In the genomic region with DNA sequence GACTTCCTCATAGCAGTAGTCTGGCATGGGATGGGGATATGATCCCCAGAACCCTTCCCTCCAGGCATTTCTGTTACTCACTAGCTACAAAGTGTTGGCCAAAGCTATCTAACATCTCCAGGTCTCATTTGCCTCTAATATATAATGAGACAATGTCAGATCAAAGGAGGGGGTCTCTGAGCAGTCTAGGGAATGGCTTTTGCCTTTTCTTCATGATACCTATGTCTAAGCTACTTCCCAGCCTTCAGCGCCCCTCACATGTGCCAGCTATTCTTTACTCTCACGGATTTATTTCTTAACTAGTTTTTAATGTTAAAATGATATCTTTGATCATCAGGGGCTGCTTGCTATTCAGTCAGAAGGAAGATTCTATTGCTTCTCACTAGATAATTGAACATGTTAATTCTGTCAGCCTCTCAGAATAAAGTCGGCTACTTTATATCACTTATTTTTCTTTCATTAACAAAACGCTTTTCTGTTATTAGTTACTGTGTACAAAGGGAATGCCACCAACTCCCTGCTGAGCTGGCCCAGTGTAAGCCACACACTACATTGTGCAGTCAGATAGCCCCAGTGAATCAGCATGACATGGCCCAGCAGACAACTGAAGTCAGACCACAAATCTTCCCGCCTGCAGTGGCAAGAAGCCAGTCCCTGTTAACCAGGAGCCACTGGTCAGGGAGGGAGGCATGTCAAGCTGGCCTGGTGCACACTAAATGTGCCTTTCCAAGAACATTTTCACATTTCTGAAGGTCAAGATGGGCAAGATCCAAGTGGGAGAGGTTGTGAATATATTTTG, we compare ENCODE assay signal across 14 mouse cellular contexts.
DNase-seq lines count a peak whose midpoint lies in the region; ATAC-seq and TF ChIP-seq lines count a peak whose summit lies in the region.
"Had no signal": no experiment of that assay in that cellular context is flagged by ENCODE, and none has a peak within 500 bp of the region (broad histone marks: within the 10 kb centered on the region; RNA-seq: fewer than 3 reads in every experiment).

No protein-coding gene starts in this region.

- no peak overlapping the region for H3K27ac ChIP-seq in lung, postnatal 0 days (ENCODE audit: low read length)
- no peak overlapping the region for H3K27ac ChIP-seq in forebrain, embryonic 13.5 days
- no peak overlapping the region for H3K27ac ChIP-seq in intestine, embryonic 15.5 days
- H3K27ac ChIP-seq: embryonic facial prominence, embryonic 12.5 days; heart, embryonic 15.5 days; liver, embryonic 12.5 days had no signal

- no peak overlapping the region for H3K4me2 ChIP-seq in lung, postnatal 0 days (replicated peaks; ENCODE audit: low read depth, low read length)
- no peak overlapping the region for H3K4me2 ChIP-seq in forebrain, embryonic 13.5 days
- no peak overlapping the region for H3K4me2 ChIP-seq in intestine, embryonic 15.5 days (replicated peaks)
- H3K4me2 ChIP-seq: embryonic facial prominence, embryonic 12.5 days; heart, embryonic 15.5 days; liver, embryonic 12.5 days had no signal

- peak; percentile 22 for DNase-seq in embryo, embryonic 10.5 days (ENCODE audit: low spot score)
- DNase-seq in embryo, embryonic 9.5 days (ENCODE audit: extremely low spot score): no peak
- DNase-seq in lung, postnatal 4 days: peak; percentile 6 to 21
- DNase-seq in lung, postnatal 0 days (ENCODE audit: low spot score): no peak
- peak; percentile 47 for DNase-seq in NIH3T3 (ENCODE audit: low read depth)
- DNase-seq: gastrocnemius, postnatal 14 days had no signal

- H3K9me3 ChIP-seq in lung, postnatal 0 days (ENCODE audit: low read length): no peaks in the 10 kb centered on the region
- no peaks in the 10 kb centered on the region for H3K9me3 ChIP-seq in forebrain, embryonic 13.5 days (replicated peaks)
- H3K9me3 ChIP-seq in intestine, embryonic 15.5 days: no peaks in the 10 kb centered on the region
- H3K9me3 ChIP-seq: embryonic facial prominence, embryonic 12.5 days; heart, embryonic 15.5 days; liver, embryonic 12.5 days; megakaryocyte, embryonic 14.5 days had no signal

- no peaks in the 10 kb centered on the region for H3K4me1 ChIP-seq in lung, postnatal 0 days (ENCODE audit: insufficient read depth, low read depth, low read length)
- no peaks in the 10 kb centered on the region for H3K4me1 ChIP-seq in forebrain, embryonic 13.5 days
- no peaks in the 10 kb centered on the region for H3K4me1 ChIP-seq in intestine, embryonic 15.5 days (replicated peaks)
- H3K4me1 ChIP-seq: embryonic facial prominence, embryonic 12.5 days; heart, embryonic 15.5 days; liver, embryonic 12.5 days had no signal

- no peak for ATAC-seq in lung, postnatal 0 days
- peak; percentile 49 to 64; a peak in 2 of 4 replicates for ATAC-seq in hematopoietic stem cell, adult 5-6 weeks (replicated peaks in 1 of 2; ENCODE audit: insufficient read depth in 1 of 2, low FRiP score in 2 of 2, low TSS enrichment in 1 of 2, low read depth in 1 of 2, poor library complexity in 2 of 2, severe bottlenecking in 2 of 2)
- ATAC-seq in forebrain, embryonic 13.5 days: no peak
- no peak for ATAC-seq in intestine, embryonic 15.5 days
- ATAC-seq: liver, embryonic 12.5 days had no signal

- no peak for TF ChIP-seq CTCF in lung, postnatal 0 days (IDR thresholded peaks at IDR 0.05)

- H3K36me3 ChIP-seq in lung, postnatal 0 days (ENCODE audit: insufficient read depth, low read length): no peaks in the 10 kb centered on the region
- no peaks in the 10 kb centered on the region for H3K36me3 ChIP-seq in forebrain, embryonic 13.5 days (ENCODE audit: poor library complexity, severe bottlenecking)
- no peaks in the 10 kb centered on the region for H3K36me3 ChIP-seq in intestine, embryonic 15.5 days
- H3K36me3 ChIP-seq: embryonic facial prominence, embryonic 12.5 days; heart, embryonic 15.5 days; liver, embryonic 12.5 days had no signal

- WGBS in lung, postnatal 0 days: 72% methylated on average over 5 of the region's 5 CpGs
- 62% methylated on average over 5 of the region's 5 CpGs for WGBS in forebrain, embryonic 13.5 days
- 70% methylated on average over 5 of the region's 5 CpGs for WGBS in intestine, embryonic 15.5 days

- H3K9ac ChIP-seq in lung, postnatal 0 days (replicated peaks; ENCODE audit: low read depth): no peak overlapping the region
- no peak overlapping the region for H3K9ac ChIP-seq in forebrain, embryonic 13.5 days
- H3K9ac ChIP-seq in intestine, embryonic 15.5 days: no peak overlapping the region
- H3K9ac ChIP-seq: embryonic facial prominence, embryonic 12.5 days; heart, embryonic 15.5 days; liver, embryonic 12.5 days had no signal

- no peak for TF ChIP-seq EP300 in lung, postnatal 0 days (IDR thresholded peaks at IDR 0.05)

- H3K4me3 ChIP-seq in lung, postnatal 0 days (ENCODE audit: low read depth, low read length): no peak overlapping the region
- H3K4me3 ChIP-seq in forebrain, embryonic 13.5 days: no peak overlapping the region
- H3K4me3 ChIP-seq in intestine, embryonic 15.5 days (replicated peaks): no peak overlapping the region
- H3K4me3 ChIP-seq: embryonic facial prominence, embryonic 12.5 days; heart, embryonic 15.5 days; liver, embryonic 12.5 days; megakaryocyte, embryonic 14.5 days had no signal

- no peaks in the 10 kb centered on the region for H3K27me3 ChIP-seq in lung, postnatal 0 days (replicated peaks; ENCODE audit: insufficient read depth, low read length)
- H3K27me3 ChIP-seq in forebrain, embryonic 13.5 days: no peaks in the 10 kb centered on the region
- no peaks in the 10 kb centered on the region for H3K27me3 ChIP-seq in intestine, embryonic 15.5 days (replicated peaks)
- H3K27me3 ChIP-seq: CH12.LX; embryonic facial prominence, embryonic 12.5 days; heart, embryonic 15.5 days; liver, embryonic 12.5 days; megakaryocyte, embryonic 14.5 days had no signal

Comparison
In these comparisons a context has a peak if more than half of its experiments do, and no peak if none do; other contexts are left out.
1. DNase-seq: peak in embryo, embryonic 10.5 days (single experiment), lung, postnatal 4 days (2 of 2) and NIH3T3 (single experiment); none in embryo, embryonic 9.5 days (single experiment) and lung, postnatal 0 days (single experiment).
2. ATAC-seq: peak in hematopoietic stem cell, adult 5-6 weeks (2 of 2); none in lung, postnatal 0 days (single experiment), forebrain, embryonic 13.5 days (single experiment) and intestine, embryonic 15.5 days (single experiment).